Mouse (Mus musculus): Measurements from ENCODE around the gene Ctrc.
A peak's percentile ranks its signal among the peaks of the same experiment; 100 is the strongest.

Gene Ctrc

DNA sequence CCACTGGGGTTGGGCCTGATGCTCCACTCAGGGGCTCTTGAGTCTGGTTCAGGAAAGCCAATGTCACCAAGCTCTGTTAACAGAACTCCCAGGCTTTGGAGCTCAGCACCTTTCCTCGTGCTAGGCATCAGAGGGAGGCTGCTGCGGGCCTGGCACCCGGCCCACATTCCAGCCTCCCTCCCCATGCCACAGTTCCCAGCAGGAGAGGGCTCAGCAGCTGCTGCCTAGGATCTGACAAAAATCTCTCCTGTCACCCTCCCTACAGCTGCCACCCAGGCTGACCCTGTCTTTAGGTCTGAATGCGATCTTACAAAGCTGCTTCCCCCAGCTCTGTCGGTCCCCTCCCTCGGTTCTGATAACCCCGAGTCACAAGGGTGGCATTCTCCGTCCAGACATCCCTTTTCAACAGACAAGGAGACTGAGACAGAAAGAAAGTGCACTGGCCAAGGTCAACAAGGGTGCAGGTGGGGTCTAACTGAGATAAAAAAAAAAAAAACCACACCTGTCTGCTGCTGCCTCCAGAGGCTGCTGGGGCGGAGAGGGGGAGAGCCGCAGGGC, 20.9 kb upstream of the Ctrc start:
- DNase-seq (ENCODE audit: low spot score): no peak

- no peak for DNase-seq (ENCODE audit: low spot score)
These were observed 19.4 kb upstream of the Ctrc start for GRCm38 (mm10) chr4:141865600-141865999.

DNA sequence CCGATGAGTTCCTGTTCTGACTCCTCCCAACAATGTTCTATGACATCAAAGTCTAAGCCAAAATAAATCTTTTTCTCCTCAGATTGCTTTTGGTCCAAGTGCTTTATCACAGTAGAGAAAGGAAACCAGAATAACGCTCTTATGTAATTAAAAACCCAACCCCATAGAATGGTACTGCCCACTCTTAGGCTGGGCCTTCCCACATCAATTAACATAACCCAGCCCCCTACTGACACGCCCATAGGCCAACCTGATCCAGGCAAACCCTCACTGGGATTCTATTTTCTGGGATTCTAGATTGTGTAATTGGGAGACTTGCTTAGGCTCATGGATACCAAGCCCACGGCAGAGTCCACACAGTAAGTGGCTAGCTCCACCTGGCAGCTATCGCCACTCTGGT, 18.8 kb upstream of the Ctrc start:
- DNase-seq (ENCODE audit: low spot score): no peak

GRCm38 (mm10) chr4:141864506-141864905, 18.3 kb upstream of the Ctrc start:
- DNase-seq (ENCODE audit: low spot score): no peak

- DNase-seq (ENCODE audit: low spot score): no peak
These were observed 17.6 kb upstream of the Ctrc start for GRCm38 (mm10) chr4:141863726-141864280.

DNA sequence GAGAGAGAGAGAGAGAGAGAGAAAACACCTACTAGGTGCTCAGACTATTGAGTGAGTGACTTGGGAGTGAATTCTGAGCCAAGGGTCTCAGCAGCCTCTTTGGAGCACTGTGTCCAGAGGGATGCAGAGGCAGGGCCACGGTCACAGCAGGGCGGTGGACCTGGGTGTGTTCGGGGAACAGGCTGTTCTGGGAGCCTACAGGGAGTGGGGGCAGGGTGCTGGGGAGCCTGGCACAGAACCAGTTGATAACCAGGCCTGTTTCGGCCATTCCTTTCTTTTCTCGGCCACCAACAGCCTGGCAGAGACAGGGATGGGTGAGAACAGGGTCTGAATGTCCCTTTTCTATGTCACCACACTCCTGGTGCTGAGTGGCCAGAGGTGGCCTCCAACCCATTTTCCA, 16.7 kb upstream of the Ctrc start:
- no peak for DNase-seq (ENCODE audit: low spot score)

DNA sequence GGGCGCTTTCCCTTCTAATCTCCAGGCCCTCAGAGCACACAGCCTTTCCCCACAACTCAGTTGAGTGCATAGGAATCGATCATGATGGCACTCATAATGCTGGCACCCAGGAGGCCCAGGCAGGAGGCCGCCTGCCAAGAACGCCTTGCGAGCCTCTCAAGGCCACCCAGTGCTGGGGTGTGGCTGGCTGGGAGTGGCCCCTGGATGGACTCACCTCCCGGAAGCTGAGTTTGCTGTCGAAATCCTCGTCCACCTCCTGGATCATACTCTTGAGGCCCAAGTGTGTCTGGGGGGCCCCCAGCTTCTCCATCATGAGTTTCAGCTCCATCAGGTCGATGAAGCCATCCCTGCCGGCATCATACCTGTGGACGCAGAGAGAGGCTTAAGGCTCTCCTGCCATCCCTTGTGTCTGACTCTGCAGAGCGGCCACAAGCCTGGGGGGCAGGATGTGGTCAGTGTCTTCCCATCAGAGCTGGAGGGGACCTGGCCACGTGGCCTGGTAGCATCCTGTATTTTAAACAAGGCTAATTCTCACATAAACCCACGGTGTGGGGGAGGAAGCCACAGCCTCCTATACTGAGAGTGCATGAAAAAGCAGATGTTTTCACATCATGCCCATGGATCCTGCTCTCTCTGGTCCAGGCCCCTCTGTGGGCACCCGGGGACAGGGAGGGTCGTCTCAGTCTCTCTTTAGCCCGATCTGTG, 15.6 kb upstream of the Ctrc start:
- no peak for DNase-seq (ENCODE audit: low spot score)

- no peak for DNase-seq (ENCODE audit: low spot score)
These were observed 14.2 kb upstream of the Ctrc start for GRCm38 (mm10) chr4:141860246-141860841.

DNA sequence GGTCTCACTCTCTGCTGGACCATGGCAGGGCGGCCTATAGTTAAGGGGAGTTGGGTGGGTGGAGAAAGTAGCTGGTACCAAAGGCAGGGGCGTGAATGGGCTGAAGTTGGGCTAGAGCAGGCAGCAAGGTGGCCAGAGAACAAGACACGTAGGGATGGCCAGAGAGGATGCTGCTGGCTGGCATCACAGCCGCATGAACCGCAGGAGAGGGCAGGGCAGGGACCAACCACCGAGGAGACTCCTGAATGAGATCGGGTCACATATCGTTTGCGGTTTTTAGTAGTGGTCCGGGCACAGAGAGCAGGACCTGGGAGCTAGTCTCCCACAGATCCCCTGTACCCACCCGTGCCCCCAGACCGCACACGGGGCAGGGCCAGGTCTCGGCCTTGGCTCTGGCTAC, 13.2 kb upstream of the Ctrc start:
- no peak for DNase-seq (ENCODE audit: low spot score)

GRCm38 (mm10) chr4:141858501-141858900, 12.3 kb upstream of the Ctrc start:
- no peak for DNase-seq (ENCODE audit: low spot score)

- peak; percentile 88 for DNase-seq (ENCODE audit: low spot score)
These were observed 11.3 kb upstream of the Ctrc start for GRCm38 (mm10) chr4:141857422-141857930.

DNA sequence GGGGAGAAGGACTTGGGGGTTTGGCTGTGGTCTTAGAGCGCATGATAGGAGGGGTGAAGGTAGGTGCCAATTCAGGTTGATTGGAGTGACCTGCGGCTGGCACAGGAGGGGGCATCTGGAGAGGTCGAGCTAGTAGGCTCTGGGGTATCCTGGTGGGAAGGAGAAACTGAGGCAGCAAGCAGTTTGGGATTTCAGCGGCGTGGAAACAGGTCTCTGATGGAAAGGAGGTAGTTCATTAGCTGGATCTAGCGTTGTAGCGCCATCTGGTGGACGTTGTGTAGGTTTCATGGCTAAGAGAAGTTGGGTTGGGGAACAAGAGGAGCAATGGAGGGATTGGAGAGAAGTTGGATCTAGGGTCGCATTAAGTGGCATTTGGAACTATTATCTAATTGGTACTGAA, 7.3 kb upstream of the Ctrc start:
- DNase-seq (ENCODE audit: low spot score): peak; percentile 72

- DNase-seq (ENCODE audit: low spot score): no peak
These were observed 11.5 kb downstream of the Ctrc start for GRCm38 (mm10) chr4:141834536-141835095.

DNA sequence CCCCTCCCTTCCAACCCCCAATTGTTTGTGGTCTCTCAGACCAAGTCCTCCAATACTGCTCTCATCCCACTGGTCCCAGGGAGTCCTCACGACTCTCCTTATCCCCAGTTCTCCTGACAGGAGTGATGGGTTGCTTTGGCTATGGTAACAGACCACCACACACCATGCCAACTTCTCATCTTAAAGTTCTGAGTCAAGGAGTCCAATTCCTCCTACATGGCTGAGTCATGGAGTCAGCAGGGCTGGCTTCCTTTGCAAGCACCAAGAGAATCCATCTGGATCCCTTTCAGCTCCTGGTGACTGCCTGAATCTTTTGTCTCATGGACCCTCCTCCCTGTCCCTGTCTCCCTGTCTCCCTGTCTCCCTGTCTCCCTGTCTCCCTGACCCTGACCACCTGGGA, 12.2 kb downstream of the Ctrc start:
- DNase-seq (ENCODE audit: low spot score): no peak

DNA sequence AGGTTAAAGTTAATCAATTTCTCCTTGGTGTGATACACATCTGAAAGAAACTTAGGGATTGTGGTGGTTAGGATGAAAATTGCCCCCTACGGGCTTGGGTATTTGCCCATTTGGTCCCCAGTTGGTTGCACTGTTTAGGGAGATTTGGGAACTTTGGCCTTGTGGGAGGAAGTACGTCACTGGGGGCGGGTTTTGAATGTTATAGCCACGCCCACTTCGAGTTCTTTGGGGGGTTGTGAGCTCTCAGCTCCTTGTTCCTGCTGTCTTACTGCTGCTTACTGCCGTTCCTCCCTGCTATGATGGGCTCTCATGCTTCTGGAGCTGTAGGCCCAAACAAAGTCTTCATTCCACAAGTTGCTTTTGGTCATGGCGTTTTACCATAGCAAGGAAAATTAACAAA, 14.8 kb downstream of the Ctrc start:
- DNase-seq (ENCODE audit: low spot score): no peak

- no peak for DNase-seq (ENCODE audit: low spot score)
These were observed 15.8 kb downstream of the Ctrc start for GRCm38 (mm10) chr4:141830381-141830780.

DNA sequence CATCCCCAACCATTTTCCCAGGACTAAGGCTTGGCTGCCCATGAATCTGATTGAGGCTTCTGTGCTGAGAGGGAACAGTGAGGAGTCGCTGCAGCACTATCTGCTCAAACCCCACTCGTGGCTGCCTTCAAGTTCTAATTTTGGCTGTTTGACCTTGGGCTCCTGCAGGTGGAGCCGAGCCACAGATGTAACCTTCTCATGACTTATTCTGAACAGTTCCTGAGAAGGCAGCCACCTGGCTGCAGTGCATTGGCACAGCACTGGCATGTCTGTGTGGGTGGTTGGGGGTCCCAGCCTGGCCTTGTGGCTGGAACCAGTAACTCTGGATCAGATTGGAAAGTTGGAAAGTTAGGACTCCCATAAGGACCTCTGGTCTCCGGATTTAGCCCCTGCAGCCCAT, 18.0 kb downstream of the Ctrc start:
- DNase-seq (ENCODE audit: low spot score): no peak

DNA sequence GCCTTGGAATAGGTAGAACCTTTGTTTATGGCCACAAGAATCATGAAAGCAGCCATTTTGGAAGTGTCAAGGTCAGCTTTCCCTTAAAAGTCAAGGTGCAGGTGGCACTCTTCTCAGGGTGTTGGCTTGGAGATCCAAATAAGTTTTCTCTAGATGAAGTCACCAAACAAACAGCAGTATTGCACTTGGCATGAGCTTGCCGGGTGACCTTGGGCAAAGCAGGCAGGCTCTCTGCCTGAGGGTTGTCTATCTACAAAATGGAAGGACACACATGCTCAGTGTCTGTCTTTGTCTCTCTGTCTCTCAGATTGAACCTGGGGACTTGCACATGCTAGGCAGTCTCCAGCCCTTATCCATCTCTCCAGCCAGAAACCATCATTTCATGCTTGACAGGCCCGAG, 18.8 kb downstream of the Ctrc start:
- DNase-seq (ENCODE audit: low spot score): no peak

GRCm38 (mm10) chr4:141826060-141826459, 20.1 kb downstream of the Ctrc start, which contains the start of gene Cela2a:
TSS of gene Cela2a (minus strand) at chr4:141826160.
- DNase-seq (ENCODE audit: low spot score): no peak

- DNase-seq (ENCODE audit: low spot score): peak; percentile 31
These were observed 23.2 kb downstream of the Ctrc start for GRCm38 (mm10) chr4:141822979-141823378.

GRCm38 (mm10) chr4:141822089-141822488, 24.1 kb downstream of the Ctrc start:
- DNase-seq (ENCODE audit: low spot score): peak; percentile 6

- DNase-seq (ENCODE audit: low spot score): no peak
These were observed 25.0 kb downstream of the Ctrc start for GRCm38 (mm10) chr4:141821178-141821577.

- no peak for DNase-seq (ENCODE audit: low spot score)
These were observed 26.8 kb downstream of the Ctrc start for GRCm38 (mm10) chr4:141819316-141819715.

Measured in embryo, embryonic 10.5 days (tissue).